Mouse (Mus musculus) liver, embryonic 16.5 days (tissue): ENCODE measurements at regions not wholly inside any gene's neighbourhood (a gene's known extent, or its start where the extent isn't known, plus 50 kb on each side); places are given as distances from the start of the nearest gene placed in this dataset.

Source experiments
- ATAC-seq: fragments of 200-750 bp; cut with Nextera tagmentation; 2 replicates; pipeline ENCODE4 v1.8.0; 2017; ENCODE audit warnings: low read depth, mild to moderate bottlenecking, moderate number of reproducible peaks, moderate library complexity
- H3K27ac ChIP-seq: fragments of 300-500 bp; sonication (generic); 2 replicates; pipeline ENCODE4 v1.5.1; 2014; ENCODE audit warnings: mild to moderate bottlenecking, low read length
- H3K27me3 ChIP-seq: fragments of 300-500 bp; sonication (generic); 2 replicates; pipeline ENCODE4 v1.6.1; 2014; ENCODE audit warnings: low read depth, low read length, mixed read lengths; ENCODE audit not compliant: control insufficient read depth, insufficient read depth
- H3K36me3 ChIP-seq: fragments of 300-500 bp; sonication (generic); 2 replicates; pipeline ENCODE4 v1.6.1; 2014; ENCODE audit warnings: mild to moderate bottlenecking; ENCODE audit not compliant: control insufficient read depth, insufficient read depth
- H3K4me1 ChIP-seq: fragments of 300-500 bp; sonication (generic); 2 replicates; pipeline ENCODE4 v1.6.1; 2014; ENCODE audit warnings: low read depth, low read length, mixed read lengths; ENCODE audit not compliant: control insufficient read depth
- H3K4me2 ChIP-seq: fragments of 300-500 bp; sonication (generic); 2 replicates; pipeline ENCODE4 v1.6.1; 2014; ENCODE audit warnings: low read depth, low read length, mixed read lengths
- H3K4me3 ChIP-seq: fragments of 300-500 bp; sonication (generic); 2 replicates; pipeline ENCODE4 v1.5.1; 2014; ENCODE audit warnings: low read depth, mild to moderate bottlenecking, low read length
- H3K9ac ChIP-seq: fragments of 300-500 bp; sonication (generic); 2 replicates; pipeline ENCODE4 v1.6.1; 2014; ENCODE audit warnings: low read depth, low read length
- H3K9me3 ChIP-seq: fragments of 300-500 bp; sonication (generic); replicated peaks from 2 replicates; pipeline ENCODE4 v1.6.1; 2016; ENCODE audit warnings: low read length; ENCODE audit not compliant: control insufficient read depth
- WGBS: fragments of 180-500 bp; shearing (Covaris S2); extraction: QIAGEN DNeasy Blood & Tissue Kit; methylation state at CpG from one replicate; pipeline ENCODE4 v1.1.7; 2014; ENCODE audit not compliant: insufficient replicate concordance; 5-methylcytosine and 5-hydroxymethylcytosine counted together

GRCm38 (mm10) chr16:76454741-76455465, 81.3 kb upstream of the Nrip1 start:
- 81% methylated on average over 17 of the region's 17 CpGs for WGBS
- Histone ChIP-seq H3K4me1 (peaks cover 33% of the 10 kb centered on the region), H3K36me3 (no peaks in the 10 kb centered on the region), H3K9ac (no peak overlapping the region), H3K27me3 (no peaks in the 10 kb centered on the region), H3K9me3 (no peaks in the 10 kb centered on the region), H3K4me2 (no peak overlapping the region), H3K27ac (no peak overlapping the region), H3K4me3 (no peak overlapping the region)
- no peak for ATAC-seq

DNA sequence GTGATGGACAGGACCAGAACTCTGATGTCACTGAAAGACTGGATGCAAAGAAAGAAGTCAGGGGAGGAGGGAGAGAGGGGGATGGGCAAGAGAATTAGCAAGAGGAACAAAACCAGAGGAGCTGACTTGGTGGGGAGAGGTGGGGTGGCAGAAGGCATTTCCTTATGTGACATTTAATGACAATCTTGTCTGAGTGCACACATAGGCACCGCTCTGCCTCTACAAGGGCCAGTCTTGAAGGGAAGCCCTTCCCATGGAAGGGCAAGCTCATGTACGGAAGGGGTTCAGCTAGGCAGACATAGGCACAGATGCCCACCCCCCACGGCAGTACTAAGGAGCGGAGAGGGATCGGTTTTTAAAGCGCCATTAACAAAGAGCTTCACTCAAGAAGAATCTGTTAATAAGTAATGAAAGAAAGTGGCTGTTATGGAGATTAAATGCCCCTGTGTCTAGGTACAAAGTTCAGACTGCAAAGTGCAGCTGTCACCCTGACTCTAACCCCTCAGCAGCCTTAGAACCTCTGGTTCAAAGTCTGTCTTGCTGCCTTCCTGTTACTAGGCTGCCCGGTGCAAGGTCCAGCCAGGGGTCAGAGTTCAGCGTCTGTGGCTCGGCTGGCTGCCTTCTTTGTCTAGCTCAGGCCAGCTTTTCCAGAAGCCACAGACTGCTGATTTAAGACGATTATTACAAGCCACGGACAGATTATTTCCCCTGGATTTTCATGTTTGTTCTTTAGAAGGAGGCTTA, 80.0 kb upstream of the Nrip1 start:
- Histone ChIP-seq H3K27me3 (no peaks in the 10 kb centered on the region), H3K36me3 (no peaks in the 10 kb centered on the region), H3K4me2 (no peak overlapping the region), H3K27ac (no peak overlapping the region), H3K4me1 (peaks cover 30% of the 10 kb centered on the region), H3K4me3 (no peak overlapping the region), H3K9ac (no peak overlapping the region), H3K9me3 (no peaks in the 10 kb centered on the region)
- ATAC-seq: peak; percentile 44
- WGBS: 42% methylated on average over 11 of the region's 11 CpGs

DNA sequence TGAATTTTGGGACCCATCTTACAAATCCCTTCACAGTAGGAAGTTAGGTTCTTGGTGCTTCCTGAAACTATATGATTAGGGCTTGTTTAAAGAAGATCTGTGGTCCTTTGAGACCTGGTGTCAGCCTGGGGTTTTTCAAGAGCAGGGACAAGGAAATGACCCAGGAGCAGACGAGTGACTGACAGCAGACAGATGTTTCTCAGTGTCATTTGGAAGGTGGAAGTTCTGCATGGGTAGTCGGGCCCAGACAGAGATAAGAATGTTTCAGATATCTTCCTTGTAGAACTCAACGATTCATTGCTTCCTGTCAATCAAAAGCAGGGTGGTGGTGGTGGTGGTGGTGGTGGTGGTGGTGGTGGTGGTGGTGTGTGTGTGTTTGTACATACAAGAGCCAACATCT, 75.1 kb upstream of the Nrip1 start:
- Histone ChIP-seq H3K4me1 (no peaks in the 10 kb centered on the region; the same call in 1 of the 2 replicates), H3K36me3 (no peaks in the 10 kb centered on the region), H3K4me2 (no peak overlapping the region), H3K27ac (no peak overlapping the region), H3K9me3 (no peaks in the 10 kb centered on the region), H3K27me3 (no peaks in the 10 kb centered on the region), H3K9ac (no peak overlapping the region), H3K4me3 (no peak overlapping the region)
- 11% methylated on average over 3 of the region's 3 CpGs for WGBS
- ATAC-seq: no peak

GRCm38 (mm10) chr16:76447033-76447432, 73.4 kb upstream of the Nrip1 start:
- no peaks in the 10 kb centered on the region for H3K27me3 ChIP-seq
- H3K9me3 ChIP-seq: no peaks in the 10 kb centered on the region
- H3K27ac ChIP-seq: no peak overlapping the region
- H3K36me3 ChIP-seq: no peaks in the 10 kb centered on the region
- WGBS: 62% methylated on average over 3 of the region's 3 CpGs
- no peak overlapping the region for H3K4me2 ChIP-seq
- peaks cover 1% of the 10 kb centered on the region for H3K4me1 ChIP-seq
- no peak overlapping the region for H3K9ac ChIP-seq
- no peak for ATAC-seq
- no peak overlapping the region for H3K4me3 ChIP-seq

DNA sequence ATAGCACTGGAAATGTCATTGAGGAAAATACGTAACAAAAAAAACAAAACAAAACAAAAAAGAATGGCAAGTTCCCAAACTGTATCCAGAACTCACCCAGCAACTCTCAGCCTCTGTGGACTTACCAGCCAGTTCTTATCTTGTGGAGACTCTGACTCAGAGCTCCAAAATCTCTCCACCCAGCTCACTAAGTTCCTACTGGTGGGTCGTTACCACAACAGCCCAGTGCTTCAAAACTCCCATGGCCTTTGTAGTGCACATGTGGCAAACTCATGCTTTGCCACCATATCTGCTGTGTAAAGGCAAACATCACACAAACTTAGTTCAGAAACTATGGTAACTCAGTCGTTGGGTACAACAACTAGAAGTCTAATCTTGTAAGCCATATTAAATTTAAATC, 71.0 kb upstream of the Nrip1 start:
- H3K9ac ChIP-seq: no peak overlapping the region
- no peaks in the 10 kb centered on the region for H3K27me3 ChIP-seq
- no peak for ATAC-seq
- H3K4me2 ChIP-seq: no peak overlapping the region
- WGBS: 36% methylated on average over 3 of the region's 3 CpGs
- H3K4me3 ChIP-seq: no peak overlapping the region
- no peaks in the 10 kb centered on the region for H3K36me3 ChIP-seq
- H3K27ac ChIP-seq: no peak overlapping the region
- H3K9me3 ChIP-seq: no peaks in the 10 kb centered on the region
- H3K4me1 ChIP-seq: peaks cover 7% of the 10 kb centered on the region

DNA sequence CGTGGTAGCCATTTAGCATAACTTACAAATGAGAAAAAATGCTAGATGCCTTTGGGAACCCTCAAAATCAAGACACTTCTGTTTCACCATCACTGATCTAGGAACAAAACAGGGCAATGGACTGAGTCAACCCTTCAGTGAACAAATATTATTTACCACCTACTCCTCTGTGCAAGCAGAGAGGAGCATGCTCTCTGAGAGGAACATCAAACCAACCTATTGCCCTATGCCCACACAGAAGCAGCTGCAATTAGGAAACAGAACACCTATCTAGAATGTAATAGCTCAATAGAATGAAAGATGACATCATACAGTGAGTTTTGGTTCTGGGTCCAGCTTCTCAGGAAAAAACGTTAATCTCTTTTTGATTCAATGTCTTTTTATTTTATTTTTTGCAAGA, 69.0 kb upstream of the Nrip1 start:
- no peak overlapping the region for H3K27ac ChIP-seq
- WGBS: 38% methylated on average over 2 of the region's 2 CpGs
- no peaks in the 10 kb centered on the region for H3K9me3 ChIP-seq
- no peak overlapping the region for H3K4me2 ChIP-seq
- H3K27me3 ChIP-seq: no peaks in the 10 kb centered on the region
- 0 out of 2 replicates have a peak, but pooled peaks have one; percentile 22 for ATAC-seq
- no peak overlapping the region for H3K4me3 ChIP-seq
- no peaks in the 10 kb centered on the region for H3K36me3 ChIP-seq
- peaks cover 7% of the 10 kb centered on the region for H3K4me1 ChIP-seq
- H3K9ac ChIP-seq: no peak overlapping the region

- Histone ChIP-seq H3K27ac (no peak overlapping the region), H3K9ac (no peak overlapping the region), H3K4me1 (peaks cover 7% of the 10 kb centered on the region), H3K4me3 (no peak overlapping the region), H3K27me3 (no peaks in the 10 kb centered on the region), H3K4me2 (no peak overlapping the region; the same call in 1 of the 2 replicates), H3K36me3 (no peaks in the 10 kb centered on the region), H3K9me3 (no peaks in the 10 kb centered on the region)
- WGBS: 19% methylated on average over 5 of the region's 5 CpGs
- peak; percentile 92 for ATAC-seq
Observed at GRCm38 (mm10) chr16:76441803-76442448, 68.3 kb upstream of the Nrip1 start.

GRCm38 (mm10) chr16:76438093-76438883, 64.7 kb upstream of the Nrip1 start:
- no peak for ATAC-seq
- H3K4me3 ChIP-seq: no peak overlapping the region
- H3K9ac ChIP-seq: no peak overlapping the region
- H3K27me3 ChIP-seq: no peaks in the 10 kb centered on the region
- no peaks in the 10 kb centered on the region for H3K36me3 ChIP-seq
- no peak overlapping the region for H3K4me2 ChIP-seq
- peaks cover 7% of the 10 kb centered on the region for H3K4me1 ChIP-seq
- no peaks in the 10 kb centered on the region for H3K9me3 ChIP-seq
- no peak overlapping the region for H3K27ac ChIP-seq
- WGBS: 64% methylated on average over 3 of the region's 3 CpGs
